Mouse (Mus musculus) lung, postnatal 0 days (tissue): ENCODE results near the gene Sptlc2. TPM values are rescaled to one million over a fixed set of nuclear protein-coding genes. Genes with fewer than 3 reads are reported as not detected.

ENCODE experiments used
- ATAC-seq: fragments of 200-750 bp; cut with Nextera tagmentation; 2 replicates; pipeline ENCODE4 v1.8.0; 2017; ENCODE audit warnings: moderate library complexity
- DNase-seq: peaks from one replicate; pipeline ENCODE4 v3.0.0-alpha.2; 2016; ENCODE audit warnings: low spot score
- H3K27ac ChIP-seq: fragments of 300-500 bp; sonication (generic); 2 replicates; pipeline ENCODE4 v1.5.1; 2014; ENCODE audit warnings: antibody characterized with exemption, mild to moderate bottlenecking, low read length, mixed read lengths
- H3K27me3 ChIP-seq: fragments of 300-500 bp; sonication (generic); replicated peaks from 2 replicates; pipeline ENCODE4 v1.6.1; 2014; ENCODE audit warnings: low read length, mixed read lengths; ENCODE audit not compliant: insufficient read depth
- H3K36me3 ChIP-seq: fragments of 300-500 bp; sonication (generic); 2 replicates; pipeline ENCODE4 v1.6.1; 2014; ENCODE audit warnings: low read length, mixed read lengths; ENCODE audit not compliant: insufficient read depth
- H3K4me1 ChIP-seq: fragments of 300-500 bp; sonication (generic); 2 replicates; pipeline ENCODE4 v1.6.1; 2014; ENCODE audit warnings: antibody characterized with exemption, low read depth, low read length, mixed read lengths; ENCODE audit not compliant: insufficient read depth
- H3K4me2 ChIP-seq: fragments of 300-500 bp; sonication (generic); replicated peaks from 2 replicates; pipeline ENCODE4 v1.6.1; 2014; ENCODE audit warnings: low read depth, mild to moderate bottlenecking, low read length, moderate library complexity, mixed read lengths
- H3K4me3 ChIP-seq: fragments of 300-500 bp; sonication (generic); 2 replicates; pipeline ENCODE4 v1.5.1; 2014; ENCODE audit warnings: low read depth, low read length
- H3K9ac ChIP-seq: fragments of 300-500 bp; sonication (generic); replicated peaks from 2 replicates; pipeline ENCODE4 v1.6.1; 2014; ENCODE audit warnings: low read depth, mild to moderate bottlenecking
- H3K9me3 ChIP-seq: fragments of 300-500 bp; sonication (generic); 2 replicates; pipeline ENCODE4 v1.6.1; 2016; ENCODE audit warnings: low read length, mixed read lengths
- CTCF ChIP-seq: IDR thresholded peaks from 2 replicates; pipeline ENCODE4 v1.5.1; 2016; ENCODE audit warnings: antibody characterized with exemption, mild to moderate bottlenecking
- EP300 ChIP-seq: IDR thresholded peaks from 2 replicates; pipeline ENCODE4 v1.6.1; 2016; ENCODE audit warnings: antibody characterized with exemption, mild to moderate bottlenecking, control low read depth
- WGBS: fragments of 180-500 bp; shearing (Covaris S2); extraction: QIAGEN DNeasy Blood & Tissue Kit; methylation state at CpG from one replicate; pipeline ENCODE4 v1.1.7; 2014; 5-methylcytosine and 5-hydroxymethylcytosine counted together
- polyA plus RNA-seq: library from polyadenylated mRNA; unstranded; fragments of >200 nt; fragmentation: Nextera tagmentation; extraction: Ambion mirVana; gene quantifications from 2 replicates; pipeline ENCODE4 v1.2.1, GENCODE M21; 2015

Sptlc2 gene
- polyA plus RNA-seq, 1 experiment from 2014 or later = 194 TPM

- 33% methylated on average over 13 of the region's 13 CpGs for WGBS
- Histone ChIP-seq H3K36me3 (peaks cover 13% of the 10 kb centered on the region), H3K4me3 (no peak overlapping the region), H3K4me1 (no peaks in the 10 kb centered on the region), H3K4me2 (no peak overlapping the region), H3K9ac (no peak overlapping the region), H3K27me3 (no peaks in the 10 kb centered on the region), H3K27ac (no peak overlapping the region), H3K9me3 (no peaks in the 10 kb centered on the region)
- no peak for TF ChIP-seq EP300
- TF ChIP-seq CTCF = no peak
- ATAC-seq (peak; percentile 33; the same call in 1 of the 2 replicates), DNase-seq (no peak)
Observed at GRCm38 (mm10) chr12:87305767-87306583, 82.2 kb downstream of the Sptlc2 start.

- H3K9me3 ChIP-seq = no peaks in the 10 kb centered on the region
Observed at GRCm38 (mm10) chr12:87301189-87301588, 87.0 kb downstream of the Sptlc2 start.

GRCm38 (mm10) chr12:87300441-87300690 lies 87.8 kb downstream of the Sptlc2 start:
- DNase-seq (no peak), ATAC-seq (no peak; the same call in 1 of the 2 replicates)
- peak overlapping the region; percentile 50 for H3K9ac ChIP-seq
- no peak for TF ChIP-seq EP300
- TF ChIP-seq CTCF = no peak
- no peak overlapping the region for H3K27ac ChIP-seq
- peak overlapping the region; percentile 99 for H3K4me2 ChIP-seq
- peaks cover 7% of the 10 kb centered on the region for H3K4me1 ChIP-seq
- H3K9me3 ChIP-seq = no peaks in the 10 kb centered on the region
- no peaks in the 10 kb centered on the region for H3K36me3 ChIP-seq
- no peaks in the 10 kb centered on the region for H3K27me3 ChIP-seq
- peak overlapping the region; percentile 76 for H3K4me3 ChIP-seq
- WGBS = 1% methylated on average over 9 of the region's 9 CpGs

More at GRCm38 (mm10) chr12:87301189-87301588, 87.0 kb downstream of the Sptlc2 start:
- H3K36me3 ChIP-seq = no peaks in the 10 kb centered on the region
- no peak overlapping the region for H3K4me2 ChIP-seq
- TF ChIP-seq CTCF (no peak), EP300 (no peak)
- H3K4me1 ChIP-seq = peaks cover 7% of the 10 kb centered on the region
- H3K4me3 ChIP-seq = no peak overlapping the region
- no peak for ATAC-seq
- 54% methylated on average over 4 of the region's 4 CpGs for WGBS
- H3K27ac ChIP-seq = no peak overlapping the region
- H3K27me3 ChIP-seq = no peaks in the 10 kb centered on the region
- H3K9ac ChIP-seq = no peak overlapping the region
- DNase-seq = no peak

GRCm38 (mm10) chr12:87299657-87300440 lies 88.3 kb downstream of the Sptlc2 start, which contains the start of gene Ism2:
Gene Ism2 (minus strand): TSS chr12:87299705.
- H3K4me1 ChIP-seq = peaks cover 7% of the 10 kb centered on the region
- H3K27ac ChIP-seq = no peak within 1 kb of the TSS
- no peaks in the 10 kb centered on the region for H3K36me3 ChIP-seq
- peak within 1 kb of the TSS; percentile 50 for H3K9ac ChIP-seq
- no peaks in the 10 kb centered on the region for H3K27me3 ChIP-seq
- H3K4me3 ChIP-seq = peak within 1 kb of the TSS; percentile 76
- WGBS = under 1% methylated on average over 58 of the region's 86 CpGs
- ATAC-seq = peak; percentile 80
- peak within 1 kb of the TSS; percentile 99 for H3K4me2 ChIP-seq
- TF ChIP-seq CTCF = no peak; the same call in 1 of the 2 replicates
- TF ChIP-seq EP300 = no peak
- no peaks in the 10 kb centered on the region for H3K9me3 ChIP-seq
- peak; percentile 31 for DNase-seq

- 9% methylated on average over 26 of the region's 29 CpGs for WGBS
Observed at GRCm38 (mm10) chr12:87299037-87299656, 89.0 kb downstream of the Sptlc2 start.

GRCm38 (mm10) chr12:87293934-87294333 lies 94.2 kb downstream of the Sptlc2 start:
- ATAC-seq = peak; percentile 89
- Histone ChIP-seq H3K4me2 (no peak overlapping the region), H3K4me1 (no peaks in the 10 kb centered on the region), H3K4me3 (no peak overlapping the region), H3K27me3 (no peaks in the 10 kb centered on the region), H3K9me3 (no peaks in the 10 kb centered on the region), H3K36me3 (no peaks in the 10 kb centered on the region), H3K27ac (no peak overlapping the region), H3K9ac (no peak overlapping the region)
- TF ChIP-seq CTCF (no peak), EP300 (no peak)
- DNase-seq = peak; percentile 55
- 47% methylated on average over 6 of the region's 6 CpGs for WGBS

More at GRCm38 (mm10) chr12:87299037-87299656, 89.0 kb downstream of the Sptlc2 start:
- TF ChIP-seq EP300 = no peak
- peak; percentile 21 for TF ChIP-seq CTCF
- ATAC-seq (no peak; the same call in none of the 2 replicates), DNase-seq (peak; percentile 28)
- H3K9ac ChIP-seq = peak overlapping the region; percentile 50
- H3K4me3 ChIP-seq = peak overlapping the region; percentile 76
- H3K36me3 ChIP-seq = no peaks in the 10 kb centered on the region
- H3K27ac ChIP-seq = no peak overlapping the region
- H3K4me1 ChIP-seq = peaks cover 7% of the 10 kb centered on the region
- H3K9me3 ChIP-seq = no peaks in the 10 kb centered on the region
- H3K27me3 ChIP-seq = no peaks in the 10 kb centered on the region
- peak overlapping the region; percentile 99 for H3K4me2 ChIP-seq
